Mouse (Mus musculus) CH12.LX (cell line): ENCODE measurements around the gene Sema3b. TPM values are rescaled to one million over a fixed set of nuclear protein-coding genes. Genes with fewer than 3 reads are reported as not detected.

ENCODE experiments used
- DNase-seq: peaks from one replicate; pipeline ENCODE4 v3.0.0-alpha.2; 2013; ENCODE audit errors: extremely low read depth
- H3K27ac ChIP-seq: 2 replicates; pipeline ENCODE4 v1.5.1; 2012; ENCODE audit warnings: low read depth, mild to moderate bottlenecking, control low read depth, moderate library complexity; ENCODE audit not compliant: insufficient read depth
- H3K27me3 ChIP-seq: replicated peaks from 2 replicates; pipeline ENCODE3; 2012; ENCODE audit warnings: inconsistent platforms
- H3K36me3 ChIP-seq, 2 experiments: replicated peaks in 1 of 2; 2 replicates each; pipeline versions ENCODE3 to v1.6.1; 2012; ENCODE audit warnings: inconsistent platforms in 1 of 2, low read length in 1 of 2, mild to moderate bottlenecking in 1 of 2, mixed read lengths in 1 of 2, moderate library complexity in 1 of 2; ENCODE audit not compliant: control insufficient read depth in 1 of 2, insufficient read depth in 1 of 2
- H3K4me1 ChIP-seq, 2 experiments: 2 replicates each; pipeline ENCODE4 v1.6.1; 2012; ENCODE audit warnings: inconsistent platforms in 1 of 2, moderate library complexity in 1 of 2; ENCODE audit not compliant: insufficient read depth in 2 of 2, control insufficient read depth in 1 of 2
- H3K4me2 ChIP-seq: 2 replicates; pipeline ENCODE4 v1.6.1; 2012; ENCODE audit warnings: low read depth, mild to moderate bottlenecking, control low read depth; ENCODE audit not compliant: poor library complexity, insufficient read depth, severe bottlenecking
- H3K4me3 ChIP-seq, 3 experiments: fragments of 150-350 bp in 1 of 3; sonication (generic) in 1 of 3; replicated peaks in 1 of 3; 2 replicates each; pipeline versions ENCODE3 to v1.5.1; 2011 to 2012; ENCODE audit warnings: low read depth in 2 of 3, low read length in 2 of 3, mild to moderate bottlenecking in 2 of 3, moderate library complexity in 2 of 3, control low read depth in 1 of 3, improper control_type of control experiment in 1 of 3, inconsistent platforms in 1 of 3, mixed read lengths in 1 of 3; ENCODE audit not compliant: poor library complexity in 1 of 3
- H3K79me2 ChIP-seq: replicated peaks from 2 replicates; pipeline ENCODE4 v1.6.1; 2012; ENCODE audit warnings: mild to moderate bottlenecking, moderate library complexity; ENCODE audit not compliant: control insufficient read depth, poor library complexity, insufficient read depth, severe bottlenecking; ENCODE audit errors: extremely low read depth
- H3K9ac ChIP-seq: 2 replicates; pipeline ENCODE4 v1.6.1; 2012; ENCODE audit warnings: low read depth, mild to moderate bottlenecking, control low read depth, moderate library complexity; ENCODE audit not compliant: insufficient read depth
- H3K9me3 ChIP-seq: replicated peaks from 2 replicates; pipeline ENCODE3; 2012; ENCODE audit warnings: low read length, inconsistent platforms, mixed read lengths
- BHLHE40 ChIP-seq: IDR thresholded peaks from 2 replicates; pipeline ENCODE4 v1.6.1; 2011; ENCODE audit warnings: mild to moderate bottlenecking, low read depth, low read length, improper control_type of control experiment
- CHD1 ChIP-seq: IDR thresholded peaks from 2 replicates; pipeline ENCODE4 v1.6.1; 2012; ENCODE audit warnings: low read depth, low read length, improper control_type of control experiment, inconsistent platforms
- CTCF ChIP-seq, 2 experiments: IDR thresholded peaks in 1 of 2; conservative IDR thresholded peaks in 1 of 2; 2 replicates each; pipeline ENCODE4 v1.5.1; 2011 to 2012; ENCODE audit warnings: low read depth in 2 of 2, low read length in 2 of 2, improper control_type of control experiment in 1 of 2, inconsistent platforms in 1 of 2, mild to moderate bottlenecking in 1 of 2, moderate library complexity in 1 of 2
- E2F4 ChIP-seq: IDR thresholded peaks from 2 replicates; pipeline ENCODE4 v1.6.1; 2011; ENCODE audit warnings: low read depth, low read length, improper control_type of control experiment; ENCODE audit not compliant: insufficient replicate concordance
- GABPA ChIP-seq: IDR thresholded peaks from 2 replicates; pipeline ENCODE4 v1.6.1; 2012; ENCODE audit warnings: low read depth, low read length, improper control_type of control experiment, inconsistent platforms; ENCODE audit not compliant: insufficient replicate concordance
- HCFC1 ChIP-seq: IDR thresholded peaks from 2 replicates; pipeline ENCODE4 v1.6.1; 2012; ENCODE audit warnings: low read depth, mild to moderate bottlenecking, inconsistent platforms, low read length, improper control_type of control experiment
- JUN ChIP-seq: IDR thresholded peaks from 2 replicates; pipeline ENCODE4 v1.6.1; 2011; ENCODE audit warnings: low read depth, mild to moderate bottlenecking, low read length, improper control_type of control experiment, moderate library complexity; ENCODE audit not compliant: insufficient read depth
- KAT2A ChIP-seq: IDR thresholded peaks from 2 replicates; pipeline ENCODE4 v1.6.1; 2012; ENCODE audit warnings: low read length, improper control_type of control experiment, inconsistent platforms; ENCODE audit not compliant: insufficient replicate concordance
- MAFK ChIP-seq: IDR thresholded peaks from 2 replicates; pipeline ENCODE4 v1.6.1; 2011; ENCODE audit warnings: low read length, improper control_type of control experiment; ENCODE audit not compliant: insufficient replicate concordance
- MXI1 ChIP-seq: IDR thresholded peaks from 2 replicates; pipeline ENCODE4 v1.6.1; 2011; ENCODE audit warnings: mild to moderate bottlenecking, low read depth, low read length, improper control_type of control experiment
- MYC ChIP-seq: IDR thresholded peaks from 2 replicates; pipeline ENCODE4 v1.6.1; 2011; ENCODE audit warnings: low read depth, mild to moderate bottlenecking, improper control_type of control experiment, low read length
- NRF1 ChIP-seq: IDR thresholded peaks from 2 replicates; pipeline ENCODE4 v1.6.1; 2014; ENCODE audit warnings: low read depth, mild to moderate bottlenecking, inconsistent platforms, low read length, improper control_type of control experiment, moderate library complexity
- PAX5 ChIP-seq: IDR thresholded peaks from 2 replicates; pipeline ENCODE4 v1.6.1; 2012; ENCODE audit warnings: low read length, inconsistent platforms, mixed read lengths
- POLR2AphosphoS2 ChIP-seq: IDR thresholded peaks from 2 replicates; pipeline ENCODE4 v1.6.1; 2011; ENCODE audit warnings: low read depth, low read length, improper control_type of control experiment
- RAD21 ChIP-seq: IDR thresholded peaks from 2 replicates; pipeline ENCODE4 v1.6.1; 2011; ENCODE audit warnings: low read depth, mild to moderate bottlenecking, low read length, improper control_type of control experiment, moderate library complexity
- RCOR1 ChIP-seq: conservative IDR thresholded peaks from 2 replicates; pipeline ENCODE4 v1.6.1; 2012; ENCODE audit warnings: low read depth, mild to moderate bottlenecking, inconsistent platforms, low read length, improper control_type of control experiment
- SIN3A ChIP-seq: IDR thresholded peaks from 2 replicates; pipeline ENCODE4 v1.6.1; 2012; ENCODE audit warnings: low read length, improper control_type of control experiment, inconsistent platforms
- SMC3 ChIP-seq: IDR thresholded peaks from 2 replicates; pipeline ENCODE4 v1.6.1; 2011; ENCODE audit warnings: low read depth, low read length, improper control_type of control experiment
- UBTF ChIP-seq: IDR thresholded peaks from 2 replicates; pipeline ENCODE4 v1.6.1; 2012; ENCODE audit warnings: low read depth, mild to moderate bottlenecking, inconsistent platforms, low read length, improper control_type of control experiment, moderate library complexity
- USF2 ChIP-seq: conservative IDR thresholded peaks from 2 replicates; pipeline ENCODE4 v1.6.1; 2011; ENCODE audit warnings: low read depth, low read length, improper control_type of control experiment
- ZC3H11A ChIP-seq: IDR thresholded peaks from 2 replicates; pipeline ENCODE4 v1.6.1; 2012; ENCODE audit warnings: low read depth, mild to moderate bottlenecking, inconsistent platforms, low read length, improper control_type of control experiment
- ZKSCAN1 ChIP-seq: IDR thresholded peaks from 2 replicates; pipeline ENCODE4 v1.6.1; 2012; ENCODE audit warnings: low read depth, inconsistent platforms, low read length, improper control_type of control experiment, borderline replicate concordance
- ZMIZ1 ChIP-seq: IDR thresholded peaks from 2 replicates; pipeline ENCODE4 v1.6.1; 2012; ENCODE audit warnings: low read depth, mild to moderate bottlenecking, inconsistent platforms, low read length, improper control_type of control experiment
- ZNF384 ChIP-seq: IDR thresholded peaks from 2 replicates; pipeline ENCODE4 v1.6.1; 2012; ENCODE audit warnings: low read depth, low read length, improper control_type of control experiment, inconsistent platforms
- dilution Hi-C: fragments of 300-500 bp; cut with MboI; formaldehyde crosslinking; loops from 2 replicates; pipeline ENCODE4 v1.14.3; 2020; ENCODE audit warnings: low sequenced_read_pairs; ENCODE audit not compliant: extremely low pct_unique_long_range_greater_than_20kb, extremely low pct_ligation_motif_present
- in situ Hi-C: fragments of 300-500 bp; cut with MboI; formaldehyde crosslinking; loops from 3 replicates; pipeline ENCODE4 v1.14.3; 2019; ENCODE audit warnings: low sequenced_read_pairs, low pct_ligation_motif_present, low pct_unique_long_range_greater_than_20kb, mixed read lengths
- polyA plus RNA-seq: library from polyadenylated mRNA; unstranded; fragments of >175 nt; gene quantifications from 2 replicates; pipeline ENCODE4 v1.2.1, GENCODE M21; 2012; ENCODE audit warnings: low read depth; ENCODE audit not compliant: insufficient read length
- total RNA-seq, 2 experiments: library from RNA; depleted of rRNA; stranded (reverse); fragments of 300-350 nt in 1 of 2; fragments of >200 nt in 1 of 2; gene quantifications; 2 replicates each; pipeline ENCODE4 v1.2.3; 2012 to 2014

The Sema3b gene
- total and polyA plus RNA-seq, 3 experiments = 4.3 to 11.6 (median 8.0) TPM

DNA sequence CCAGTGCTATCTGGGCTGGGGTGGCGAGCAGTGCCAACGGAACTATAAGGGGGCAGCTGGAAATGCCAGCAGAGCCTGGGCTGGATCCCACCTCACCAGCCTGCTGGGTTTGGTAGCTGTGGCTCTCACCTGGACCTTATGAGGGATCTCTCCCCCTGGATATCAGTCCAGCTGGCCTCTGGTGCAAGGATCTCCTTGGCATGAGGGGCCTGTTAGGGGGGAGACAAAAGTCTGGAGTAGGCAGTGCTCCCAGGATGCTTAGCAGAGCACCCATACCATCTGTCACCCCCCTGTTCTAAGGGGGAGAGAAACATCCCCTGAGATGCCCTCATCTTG, 36.7 kb downstream of the Sema3b start:
- Histone ChIP-seq H3K27ac (no peak overlapping the region), H3K4me2 (no peak overlapping the region), H3K4me1 (peaks cover 21 to 39% of the 10 kb centered on the region in 2 experiments), H3K36me3 (peaks cover 22 to 41% of the 10 kb centered on the region in 2 experiments), H3K27me3 (no peaks in the 10 kb centered on the region), H3K9me3 (no peaks in the 10 kb centered on the region), H3K9ac (no peak overlapping the region), H3K4me3 (no peak overlapping the region), H3K79me2 (no peaks in the 10 kb centered on the region)
- in situ Hi-C loops = no loop called here
- dilution Hi-C loops = no loop called here
- no peak for TF ChIP-seq UBTF
- TF ChIP-seq SMC3 = no peak
- no peak for TF ChIP-seq PAX5
- no peak for TF ChIP-seq POLR2AphosphoS2
- no peak for TF ChIP-seq MYC
- TF ChIP-seq RCOR1 = no peak
- TF ChIP-seq NRF1 = no peak
- TF ChIP-seq KAT2A = no peak
- TF ChIP-seq MXI1 = no peak
- no peak for TF ChIP-seq CTCF (conservative IDR thresholded peaks at IDR 0.05 in 1 of 2, IDR thresholded peaks at IDR 0.05 in 1 of 2; ENCODE audit: low read depth in 2 of 2, low read length in 2 of 2)
- no peak for TF ChIP-seq RAD21
- no peak for TF ChIP-seq HCFC1
- TF ChIP-seq MAFK = no peak
- no peak for TF ChIP-seq USF2
- no peak for TF ChIP-seq CHD1
- no peak for TF ChIP-seq JUN
- no peak for TF ChIP-seq ZMIZ1
- no peak for TF ChIP-seq ZNF384
- TF ChIP-seq, all 38 proteins: peak for 0
- DNase-seq = no peak

GRCm38 (mm10) chr9:107571534-107572326, 37.3 kb downstream of the Sema3b start:
- no peak for TF ChIP-seq GABPA
- TF ChIP-seq SMC3 = no peak
- TF ChIP-seq SIN3A = no peak
- TF ChIP-seq ZKSCAN1 = no peak
- TF ChIP-seq ZC3H11A = no peak
- TF ChIP-seq E2F4 = no peak
- no peak for TF ChIP-seq KAT2A
- no peak for TF ChIP-seq JUN
- TF ChIP-seq RAD21 = no peak
- no peak for TF ChIP-seq MAFK
- TF ChIP-seq BHLHE40 = no peak
- TF ChIP-seq ZMIZ1 = no peak
- H3K4me3 ChIP-seq = no peak overlapping the region
- in situ Hi-C loops = no loop called here

More at GRCm38 (mm10) chr9:107571534-107572326, 37.3 kb downstream of the Sema3b start:
- no peak overlapping the region for H3K27ac ChIP-seq
- no peak for DNase-seq
- H3K36me3 ChIP-seq = peaks cover 22 to 44% of the 10 kb centered on the region in 2 experiments
- no peak overlapping the region for H3K9ac ChIP-seq
- dilution Hi-C loops = no loop called here
- H3K9me3 ChIP-seq = no peaks in the 10 kb centered on the region
- H3K27me3 ChIP-seq = no peaks in the 10 kb centered on the region
- H3K4me2 ChIP-seq = no peak overlapping the region
- H3K4me1 ChIP-seq = peaks cover 21 to 35% of the 10 kb centered on the region in 2 experiments
- no peaks in the 10 kb centered on the region for H3K79me2 ChIP-seq
